Mouse (Mus musculus) neural tube, embryonic 12.5 days (tissue): ENCODE measurements around the gene Gm20388. TPM values are rescaled to one million over a fixed set of nuclear protein-coding genes. Genes with fewer than 3 reads are reported as not detected.

Experiments used
- ATAC-seq: fragments of 200-750 bp; cut with Nextera tagmentation; 2 replicates; pipeline ENCODE4 v1.8.0; 2017; ENCODE audit warnings: low read depth, mild to moderate bottlenecking, moderate TSS enrichment, moderate library complexity; ENCODE audit not compliant: low FRiP score
- H3K27ac ChIP-seq: fragments of 300-500 bp; sonication (generic); 2 replicates; pipeline ENCODE4 v1.5.1; 2016
- H3K27me3 ChIP-seq: fragments of 300-500 bp; sonication (generic); replicated peaks from 2 replicates; pipeline ENCODE4 v1.6.1; 2016; ENCODE audit warnings: mild to moderate bottlenecking
- H3K36me3 ChIP-seq: fragments of 300-500 bp; sonication (generic); 2 replicates; pipeline ENCODE4 v1.6.1; 2016; ENCODE audit warnings: mild to moderate bottlenecking
- H3K4me1 ChIP-seq: fragments of 300-500 bp; sonication (generic); 2 replicates; pipeline ENCODE4 v1.6.1; 2016
- H3K4me2 ChIP-seq: fragments of 300-500 bp; sonication (generic); replicated peaks from 2 replicates; pipeline ENCODE4 v1.6.1; 2016; ENCODE audit warnings: mild to moderate bottlenecking
- H3K4me3 ChIP-seq: fragments of 300-500 bp; sonication (generic); 2 replicates; pipeline ENCODE4 v1.5.1; 2016
- H3K9ac ChIP-seq: fragments of 300-500 bp; sonication (generic); 2 replicates; pipeline ENCODE4 v1.6.1; 2016; ENCODE audit warnings: mild to moderate bottlenecking
- H3K9me3 ChIP-seq: fragments of 300-500 bp; sonication (generic); 2 replicates; pipeline ENCODE4 v1.6.1; 2016; ENCODE audit warnings: mild to moderate bottlenecking
- WGBS: fragments of 180-500 bp; shearing (Covaris S2); methylation state at CpG from one replicate; pipeline ENCODE4 v1.1.7; 2016; 5-methylcytosine and 5-hydroxymethylcytosine counted together
- polyA plus RNA-seq: library from polyadenylated mRNA; unstranded; fragments of >200 nt; fragmentation: Nextera tagmentation; extraction: Ambion mirVana; gene quantifications from 2 replicates; pipeline ENCODE4 v1.2.1, GENCODE M21; 2016

Gene Gm20388
- polyA plus RNA-seq, 1 experiment from 2014 or later: not detected

DNA sequence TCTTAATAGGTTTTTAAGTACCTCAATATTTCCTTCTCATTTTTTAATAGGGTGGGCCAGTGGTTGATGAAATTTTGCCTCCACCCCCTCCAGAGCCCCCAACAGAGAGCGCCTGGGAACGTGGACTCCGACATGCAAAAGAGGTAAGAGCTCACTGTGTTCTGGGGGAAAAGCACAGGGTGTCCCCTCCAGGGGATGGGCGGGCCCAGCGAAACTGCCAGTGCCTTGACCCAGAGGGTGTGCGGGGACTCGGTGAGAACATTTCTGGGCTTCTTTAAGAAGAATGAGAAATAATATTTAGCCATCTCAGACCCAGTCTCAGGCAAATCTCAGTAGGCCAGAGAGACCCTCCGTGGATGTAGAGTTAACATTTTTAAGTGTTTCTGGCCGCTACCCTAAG is 2487.5 kb downstream of the Gm20388 start:
- peaks cover 76% of the 10 kb centered on the region for H3K36me3 ChIP-seq

GRCm38 (mm10) chr8:122405146-122405805 is 2494.6 kb downstream of the Gm20388 start:
- H3K9me3 ChIP-seq: no peaks in the 10 kb centered on the region
- no peak overlapping the region for H3K4me3 ChIP-seq
- H3K4me2 ChIP-seq: no peak overlapping the region
- H3K27ac ChIP-seq: no peak overlapping the region
- H3K27me3 ChIP-seq: no peaks in the 10 kb centered on the region
- H3K36me3 ChIP-seq: peaks cover 98% of the 10 kb centered on the region
- ATAC-seq: no peak
- 93% methylated on average over 9 of the region's 9 CpGs for WGBS
- H3K9ac ChIP-seq: no peak overlapping the region
- no peaks in the 10 kb centered on the region for H3K4me1 ChIP-seq

More for the DNA sequence above, 2487.5 kb downstream of the Gm20388 start:
- no peak for ATAC-seq
- H3K4me3 ChIP-seq: no peak overlapping the region
- no peaks in the 10 kb centered on the region for H3K9me3 ChIP-seq
- H3K9ac ChIP-seq: no peak overlapping the region
- no peaks in the 10 kb centered on the region for H3K27me3 ChIP-seq
- no peak overlapping the region for H3K4me2 ChIP-seq
- no peak overlapping the region for H3K27ac ChIP-seq
- 94% methylated on average over 9 of the region's 9 CpGs for WGBS
- no peaks in the 10 kb centered on the region for H3K4me1 ChIP-seq

- Histone ChIP-seq H3K27me3 (no peaks in the 10 kb centered on the region), H3K27ac (no peak overlapping the region), H3K4me2 (no peak overlapping the region), H3K36me3 (peaks cover 98% of the 10 kb centered on the region), H3K9ac (no peak overlapping the region), H3K4me3 (no peak overlapping the region), H3K9me3 (no peaks in the 10 kb centered on the region), H3K4me1 (no peaks in the 10 kb centered on the region)
- no peak for ATAC-seq
- WGBS: 95% methylated on average over 7 of the region's 7 CpGs
Observed at GRCm38 (mm10) chr8:122407678-122408077, 2497.0 kb downstream of the Gm20388 start.

DNA sequence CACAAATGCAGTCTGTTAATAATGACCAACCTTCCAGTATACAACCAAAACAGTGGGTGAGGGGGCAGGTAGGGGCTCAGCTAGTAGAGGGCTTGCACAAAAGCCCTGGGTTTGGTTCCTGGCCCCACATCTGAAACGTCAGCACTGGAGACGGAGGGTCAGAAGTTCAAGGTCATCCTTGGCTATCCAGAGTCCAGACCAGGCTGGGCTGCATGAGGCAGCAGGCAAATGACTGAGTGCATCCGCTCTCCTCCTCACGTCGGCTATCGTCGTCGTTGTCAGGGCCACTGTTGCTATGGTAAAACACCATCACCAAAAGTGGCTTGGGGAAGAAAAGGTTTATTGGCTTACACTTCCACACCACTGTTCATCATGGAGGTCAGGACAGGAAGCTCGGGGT is 2503.7 kb downstream of the Gm20388 start:
- H3K36me3 ChIP-seq: peaks cover 97% of the 10 kb centered on the region
- no peak overlapping the region for H3K9ac ChIP-seq
- H3K27ac ChIP-seq: no peak overlapping the region
- no peaks in the 10 kb centered on the region for H3K9me3 ChIP-seq
- no peak overlapping the region for H3K4me2 ChIP-seq
- ATAC-seq: no peak
- no peak overlapping the region for H3K4me3 ChIP-seq
- no peaks in the 10 kb centered on the region for H3K4me1 ChIP-seq
- H3K27me3 ChIP-seq: no peaks in the 10 kb centered on the region
- WGBS: 91% methylated on average over 9 of the region's 9 CpGs

DNA sequence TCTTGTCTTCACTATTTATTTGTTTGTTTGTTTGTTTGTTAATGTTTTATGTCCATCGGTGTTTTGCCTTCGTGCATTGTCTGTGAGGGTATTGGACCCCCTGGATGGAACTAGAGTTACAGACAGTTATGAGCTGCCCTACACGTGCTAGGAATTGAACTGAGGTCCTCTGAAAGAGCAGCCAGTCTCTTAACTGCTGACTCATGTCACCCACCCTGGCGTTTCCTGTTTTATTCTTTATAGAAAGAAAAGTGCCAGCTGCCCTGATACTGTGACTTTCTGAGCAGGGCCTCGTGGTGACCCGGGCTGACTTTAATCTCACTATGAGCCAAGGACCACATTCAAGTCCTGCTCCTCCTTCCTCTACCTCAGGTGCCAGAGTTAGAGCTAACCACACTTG is 2504.9 kb downstream of the Gm20388 start:
- ATAC-seq: no peak
- WGBS: 92% methylated on average over 6 of the region's 6 CpGs
- Histone ChIP-seq H3K4me1 (no peaks in the 10 kb centered on the region), H3K9ac (no peak overlapping the region), H3K9me3 (no peaks in the 10 kb centered on the region), H3K36me3 (peaks cover 88% of the 10 kb centered on the region), H3K27me3 (no peaks in the 10 kb centered on the region), H3K4me3 (no peak overlapping the region), H3K4me2 (no peak overlapping the region), H3K27ac (no peak overlapping the region)

- no peaks in the 10 kb centered on the region for H3K4me1 ChIP-seq
- H3K36me3 ChIP-seq: peaks cover 43% of the 10 kb centered on the region
- no peaks in the 10 kb centered on the region for H3K27me3 ChIP-seq
- no peak overlapping the region for H3K4me2 ChIP-seq
- no peak overlapping the region for H3K4me3 ChIP-seq
- 72% methylated on average over 9 of the region's 9 CpGs for WGBS
- no peak overlapping the region for H3K27ac ChIP-seq
- no peak for ATAC-seq
- no peaks in the 10 kb centered on the region for H3K9me3 ChIP-seq
- no peak overlapping the region for H3K9ac ChIP-seq
Observed at GRCm38 (mm10) chr8:122419881-122420555, 2509.4 kb downstream of the Gm20388 start.

DNA sequence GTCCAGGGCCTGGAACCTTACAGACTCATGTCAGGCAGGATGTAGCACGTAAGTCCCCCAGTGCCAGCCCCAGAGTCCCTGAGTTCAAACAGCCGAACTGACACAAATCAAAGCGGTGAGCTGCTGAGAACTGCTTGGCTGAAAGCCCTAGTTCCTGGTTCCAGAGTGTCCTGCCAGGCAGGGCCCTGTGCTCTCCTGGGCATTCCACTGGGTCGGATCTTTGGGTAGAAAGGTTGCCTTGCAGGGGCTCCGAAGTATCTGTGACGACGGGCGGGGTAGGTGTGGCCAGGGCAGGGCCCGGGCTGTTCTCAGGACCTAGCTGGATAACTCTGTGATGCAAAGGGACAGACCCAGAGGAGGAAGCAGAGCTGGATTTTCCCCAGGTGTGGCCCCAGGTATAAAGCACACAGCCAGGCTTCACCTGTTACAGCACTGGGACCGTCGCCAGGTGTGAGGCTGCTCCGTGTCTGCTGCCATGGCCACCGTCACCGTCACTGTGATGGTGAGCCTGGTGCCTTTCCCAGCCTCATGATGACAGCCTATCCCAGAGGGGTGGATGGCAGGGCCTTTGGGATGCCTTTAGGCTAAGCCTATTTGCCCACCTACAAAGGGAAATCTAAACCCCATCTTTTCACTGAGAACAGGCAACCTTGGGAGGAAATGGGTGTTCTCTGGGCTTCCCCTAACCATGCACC is 2510.9 kb downstream of the Gm20388 start, which contains the start of gene Il17c:
TSS of gene Il17c (plus strand) at position 645 of the 695 bp plus-strand sequence.
- no peak for ATAC-seq

GRCm38 (mm10) chr8:122423217-122423616 is 2512.6 kb downstream of the Gm20388 start:
- no peaks in the 10 kb centered on the region for H3K9me3 ChIP-seq
- no peak overlapping the region for H3K9ac ChIP-seq
- WGBS: 90% methylated on average over 24 of the region's 24 CpGs
- no peak for ATAC-seq
- H3K27me3 ChIP-seq: no peaks in the 10 kb centered on the region
- no peak overlapping the region for H3K4me2 ChIP-seq
- H3K4me1 ChIP-seq: no peaks in the 10 kb centered on the region
- peaks cover 14% of the 10 kb centered on the region for H3K36me3 ChIP-seq
- H3K4me3 ChIP-seq: no peak overlapping the region
- no peak overlapping the region for H3K27ac ChIP-seq

More for the DNA sequence above, 2510.9 kb downstream of the Gm20388 start, which contains the start of gene Il17c:
- H3K9ac ChIP-seq: no peak within 1 kb of the TSS
- 86% methylated on average over 14 of the region's 14 CpGs for WGBS
- H3K27ac ChIP-seq: no peak within 1 kb of the TSS
- H3K4me1 ChIP-seq: no peaks in the 10 kb centered on the region
- H3K4me3 ChIP-seq: no peak within 1 kb of the TSS
- no peaks in the 10 kb centered on the region for H3K27me3 ChIP-seq
- H3K36me3 ChIP-seq: peaks cover 28% of the 10 kb centered on the region
- H3K4me2 ChIP-seq: no peak within 1 kb of the TSS
- no peaks in the 10 kb centered on the region for H3K9me3 ChIP-seq

- no peak overlapping the region for H3K4me3 ChIP-seq
- H3K27ac ChIP-seq: no peak overlapping the region
- no peaks in the 10 kb centered on the region for H3K9me3 ChIP-seq
- H3K27me3 ChIP-seq: no peaks in the 10 kb centered on the region
- no peak for ATAC-seq
- 58% methylated on average over 5 of the region's 5 CpGs for WGBS
- H3K4me1 ChIP-seq: no peaks in the 10 kb centered on the region
- peaks cover 10% of the 10 kb centered on the region for H3K36me3 ChIP-seq
- H3K9ac ChIP-seq: no peak overlapping the region
- H3K4me2 ChIP-seq: no peak overlapping the region
Observed at GRCm38 (mm10) chr8:122423659-122424058, 2513.0 kb downstream of the Gm20388 start.

GRCm38 (mm10) chr8:122426145-122426544 is 2515.5 kb downstream of the Gm20388 start:
- no peak overlapping the region for H3K27ac ChIP-seq
- H3K27me3 ChIP-seq: no peaks in the 10 kb centered on the region
- no peak for ATAC-seq
- no peak overlapping the region for H3K4me2 ChIP-seq
- 80% methylated on average over 9 of the region's 9 CpGs for WGBS
- no peaks in the 10 kb centered on the region for H3K4me1 ChIP-seq
- no peaks in the 10 kb centered on the region for H3K36me3 ChIP-seq
- H3K4me3 ChIP-seq: no peak overlapping the region
- no peaks in the 10 kb centered on the region for H3K9me3 ChIP-seq
- H3K9ac ChIP-seq: no peak overlapping the region

DNA sequence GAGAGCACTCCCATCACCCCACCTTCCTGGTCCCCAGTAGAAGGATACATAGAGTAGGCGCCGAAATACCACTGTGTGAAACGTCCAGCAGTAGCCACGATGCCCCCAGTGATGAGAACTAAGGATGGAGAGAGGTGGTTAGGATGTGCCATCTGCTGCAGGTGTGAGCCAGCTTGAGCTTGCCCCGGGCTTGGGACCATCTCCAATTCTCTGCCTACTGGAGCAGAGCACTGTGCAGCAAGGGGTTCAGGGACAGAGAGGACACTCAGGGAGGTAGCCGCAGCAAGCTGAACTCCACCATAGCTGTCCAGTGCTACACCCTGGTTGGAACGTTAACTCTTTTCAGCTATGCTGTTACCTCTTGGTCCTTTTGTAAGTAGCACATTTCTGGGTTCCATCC is 2517.0 kb downstream of the Gm20388 start:
- no peaks in the 10 kb centered on the region for H3K27me3 ChIP-seq
- no peaks in the 10 kb centered on the region for H3K9me3 ChIP-seq
- H3K9ac ChIP-seq: no peak overlapping the region
- WGBS: 91% methylated on average over 7 of the region's 7 CpGs
- H3K4me3 ChIP-seq: no peak overlapping the region
- H3K27ac ChIP-seq: no peak overlapping the region
- no peak overlapping the region for H3K4me2 ChIP-seq
- no peaks in the 10 kb centered on the region for H3K36me3 ChIP-seq
- H3K4me1 ChIP-seq: peaks cover 8% of the 10 kb centered on the region
- ATAC-seq: no peak

- WGBS: 93% methylated on average over 9 of the region's 9 CpGs
- H3K4me1 ChIP-seq: peaks cover 13% of the 10 kb centered on the region
- no peak overlapping the region for H3K4me2 ChIP-seq
- H3K27ac ChIP-seq: no peak overlapping the region
- ATAC-seq: no peak
- no peak overlapping the region for H3K9ac ChIP-seq
- H3K9me3 ChIP-seq: no peaks in the 10 kb centered on the region
- no peaks in the 10 kb centered on the region for H3K27me3 ChIP-seq
- H3K4me3 ChIP-seq: no peak overlapping the region
- no peaks in the 10 kb centered on the region; the same call in 1 of the 2 replicates for H3K36me3 ChIP-seq
Observed at GRCm38 (mm10) chr8:122428163-122428562, 2517.5 kb downstream of the Gm20388 start.
